Mouse (Mus musculus): ENCODE data around the gene B3galt1.

B3galt1 gene

GRCm38 (mm10) chr2:67730771-67731170, 165.1 kb downstream of the B3galt1 start:
- DNase-seq: peak; percentile 5 to 7

DNA sequence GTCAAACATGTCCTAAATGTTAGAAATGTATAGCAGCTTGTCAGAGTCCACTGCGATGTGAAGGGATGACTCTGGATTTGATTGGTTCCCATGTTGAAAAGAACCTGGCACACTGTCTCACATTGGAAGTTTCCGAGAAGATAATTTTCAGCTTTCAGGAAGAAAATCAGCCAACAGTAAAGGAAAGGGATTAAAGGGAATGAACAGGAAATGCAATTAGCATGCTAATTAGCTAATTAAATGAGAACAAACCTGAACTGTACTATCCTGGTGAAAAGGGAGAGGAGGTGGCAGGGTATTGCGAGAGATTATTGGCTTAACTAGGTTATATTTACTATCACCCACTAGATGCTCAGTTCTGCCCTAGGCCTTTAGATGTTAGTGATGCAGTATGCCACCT, 185.9 kb downstream of the B3galt1 start:
- no peak for DNase-seq

GRCm38 (mm10) chr2:67756507-67756906, 190.8 kb downstream of the B3galt1 start:
- no peak for DNase-seq

DNA sequence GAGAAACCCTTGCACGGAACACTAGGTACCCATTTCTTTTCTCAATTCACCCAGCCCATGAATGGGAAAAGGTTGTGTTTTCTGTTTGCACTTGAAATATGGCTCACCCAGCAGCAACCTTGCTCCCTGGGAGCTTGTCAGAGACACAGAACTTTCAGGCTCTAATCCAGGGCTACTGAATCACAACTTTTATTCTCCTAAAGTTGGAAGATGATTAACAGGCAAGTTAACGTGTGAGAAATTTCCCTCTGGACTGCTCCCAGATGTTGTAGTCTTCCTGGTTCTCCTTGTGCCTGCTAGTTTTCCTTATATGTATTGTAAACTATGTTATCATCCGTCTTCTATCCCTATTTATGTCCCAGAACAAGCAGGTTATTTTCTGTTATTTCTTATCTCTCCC, 221.9 kb downstream of the B3galt1 start:
- no peak for DNase-seq

DNA sequence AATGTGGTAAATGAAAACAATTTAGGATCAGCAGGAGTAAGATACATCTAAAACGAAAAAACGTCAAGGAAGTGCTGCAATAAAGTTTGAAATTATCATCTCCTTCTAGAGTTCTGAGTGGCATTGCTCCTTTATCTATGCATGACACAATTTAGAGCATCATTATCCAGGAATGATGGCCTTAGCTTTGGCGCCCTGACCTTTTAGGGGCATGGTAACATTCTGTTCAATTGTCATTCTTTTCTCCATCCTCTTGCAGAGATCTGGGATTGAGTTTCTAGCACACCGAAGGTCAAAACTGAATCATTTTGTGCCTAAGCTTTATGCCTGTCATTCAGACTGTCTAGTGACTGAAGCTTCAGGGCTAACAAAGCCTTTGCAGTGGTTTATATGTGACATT, 231.9 kb downstream of the B3galt1 start:
- no peak for DNase-seq

- DNase-seq: no peak
Measured at GRCm38 (mm10) chr2:67799981-67800380, 234.3 kb downstream of the B3galt1 start.

- DNase-seq: no peak
Measured at GRCm38 (mm10) chr2:67816149-67816548, 250.5 kb downstream of the B3galt1 start.

- DNase-seq: peak; percentile 16 to 19
Measured at GRCm38 (mm10) chr2:67818014-67818413, 252.3 kb downstream of the B3galt1 start.

DNA sequence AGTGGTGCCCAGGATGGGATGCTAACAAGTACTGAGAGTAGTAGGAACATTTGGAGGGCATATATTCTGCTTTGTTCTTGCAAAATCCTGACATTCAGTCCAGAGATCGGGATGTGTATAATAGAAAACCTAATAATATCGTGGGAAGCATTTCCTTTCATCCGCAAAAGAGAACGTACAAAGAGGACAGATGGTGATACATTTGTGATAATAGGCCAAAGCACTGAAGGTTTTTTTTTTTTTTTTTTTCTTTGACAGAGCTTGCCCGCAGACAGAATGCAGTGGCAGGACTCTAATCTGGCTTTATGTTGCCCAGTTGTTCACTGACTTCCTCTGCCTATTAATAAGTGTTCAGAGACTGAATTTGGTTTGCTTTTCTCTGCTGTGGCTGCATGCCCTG, 256.7 kb downstream of the B3galt1 start:
- no peak for DNase-seq

DNA sequence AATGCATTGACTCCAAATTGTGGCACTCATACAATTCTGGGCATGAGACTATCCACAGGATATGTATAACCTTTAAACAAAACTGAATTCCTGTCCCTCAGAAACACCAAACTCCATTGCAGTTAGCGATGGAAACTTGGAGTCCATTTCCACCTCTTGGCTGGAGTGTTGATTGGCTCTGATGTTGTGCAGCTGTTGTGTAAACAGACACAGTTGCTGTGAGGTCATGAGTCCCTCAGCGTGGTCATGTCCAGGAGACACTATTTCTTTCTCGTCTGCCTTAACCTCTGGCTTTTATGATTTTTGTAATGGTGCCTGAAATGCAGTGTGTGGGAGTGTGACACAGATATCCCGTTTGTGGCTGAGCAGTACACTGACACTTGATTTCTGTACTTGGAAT, 262.0 kb downstream of the B3galt1 start:
- DNase-seq: no peak

DNA sequence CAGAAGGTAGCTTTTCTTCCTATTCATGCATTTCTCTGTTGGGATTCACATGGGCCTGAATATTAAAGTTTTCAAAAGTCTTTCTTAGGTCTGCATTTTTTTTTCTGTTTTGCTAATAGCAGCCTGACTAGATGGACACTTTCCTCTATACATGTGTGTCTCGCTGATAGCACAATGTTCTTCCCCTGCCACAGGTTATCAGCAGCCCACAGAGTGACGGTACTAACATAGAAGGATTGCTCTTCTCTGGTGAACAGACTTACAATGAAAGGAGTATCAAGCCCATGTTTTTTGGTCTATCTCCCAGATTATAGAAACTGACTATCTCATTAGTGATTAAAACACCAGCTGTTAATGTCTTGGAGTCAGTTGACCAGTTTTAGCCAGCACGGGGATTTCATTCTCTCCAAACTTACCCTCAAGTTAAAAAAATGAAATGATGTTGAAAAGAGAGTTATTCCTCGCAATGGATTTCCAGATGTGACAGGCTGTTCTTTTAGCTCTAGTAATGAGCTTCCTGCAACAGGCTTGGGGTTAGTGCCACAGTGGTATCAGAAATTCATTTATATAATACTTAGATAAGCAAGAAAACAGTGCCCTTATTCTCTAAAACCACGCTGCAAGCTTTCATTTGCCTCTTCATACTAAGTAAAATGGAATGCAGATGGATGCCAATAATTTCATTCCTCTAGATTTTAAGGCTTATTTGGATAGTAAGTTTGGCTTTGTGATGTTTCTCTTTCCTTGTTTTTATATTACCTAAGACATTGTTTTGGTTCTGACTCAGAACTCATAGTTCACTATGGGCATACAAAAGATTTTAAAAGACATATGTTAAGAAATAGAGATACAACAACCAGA, 263.6 kb downstream of the B3galt1 start:
- DNase-seq: no peak

- no peak for DNase-seq
Measured at GRCm38 (mm10) chr2:67847806-67848205, 282.1 kb downstream of the B3galt1 start.

DNA sequence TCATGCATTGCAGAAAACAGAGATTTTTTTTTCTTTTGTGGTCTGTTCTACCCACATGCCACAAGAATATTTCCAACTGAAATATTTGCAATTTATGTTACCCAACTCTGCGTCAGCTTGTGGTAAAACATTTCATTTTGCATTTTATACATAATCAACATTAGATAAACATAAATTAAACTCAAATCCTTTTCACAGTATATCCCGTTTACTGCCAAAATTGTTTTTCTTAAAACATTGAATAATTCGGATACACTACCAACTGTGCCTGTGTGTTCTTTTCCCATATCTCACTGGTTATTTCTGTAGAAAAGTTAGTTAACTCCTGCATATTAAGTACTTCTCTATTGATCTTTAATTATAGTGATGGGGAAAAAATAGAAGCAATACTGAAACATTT, 285.1 kb downstream of the B3galt1 start:
- DNase-seq: no peak

- DNase-seq: no peak
Measured at GRCm38 (mm10) chr2:67858340-67858739, 292.7 kb downstream of the B3galt1 start.

GRCm38 (mm10) chr2:67859004-67859403, 293.3 kb downstream of the B3galt1 start:
- no peak for DNase-seq

GRCm38 (mm10) chr2:67873368-67873767, 307.7 kb downstream of the B3galt1 start:
- no peak for DNase-seq

GRCm38 (mm10) chr2:67879836-67880235, 314.2 kb downstream of the B3galt1 start:
- DNase-seq: no peak

GRCm38 (mm10) chr2:67881713-67882281, 316.1 kb downstream of the B3galt1 start:
- no peak for DNase-seq

DNA sequence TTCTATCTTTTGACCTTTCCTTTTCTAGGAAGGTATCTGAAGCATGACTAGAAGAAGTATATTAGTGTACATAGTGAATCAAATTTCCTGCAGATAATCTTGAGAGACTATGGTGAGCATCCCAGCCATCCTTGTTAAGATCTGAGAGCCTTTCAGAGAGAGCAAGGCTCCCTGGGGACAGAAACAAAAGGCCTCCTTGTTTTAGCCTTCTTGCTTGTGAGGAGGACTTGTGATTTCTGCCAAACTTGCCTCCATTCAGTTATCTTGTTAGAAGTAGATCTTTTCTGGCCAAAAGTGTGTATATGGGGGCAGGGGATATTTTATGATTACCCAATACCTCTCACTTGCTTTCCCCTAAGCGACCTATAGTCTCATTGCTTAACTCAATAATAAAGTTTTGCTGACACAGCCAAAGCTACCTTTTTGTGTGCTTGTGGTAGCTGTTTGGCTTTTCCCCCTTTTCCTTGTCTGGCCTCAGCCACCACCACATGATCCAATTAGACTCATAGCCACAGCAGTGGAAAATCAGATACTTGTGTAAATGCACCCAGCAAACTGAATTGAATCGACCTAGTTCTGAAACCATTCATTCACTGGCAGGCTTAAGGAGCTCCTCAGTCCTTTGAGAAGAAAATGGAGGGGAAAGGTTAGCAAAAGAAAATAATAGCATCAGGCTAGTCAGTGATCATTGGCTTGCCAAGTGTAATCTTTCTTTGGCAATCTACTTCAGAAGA, 332.5 kb downstream of the B3galt1 start:
- DNase-seq: no peak

- DNase-seq: no peak
Measured at GRCm38 (mm10) chr2:67901574-67901973, 335.9 kb downstream of the B3galt1 start.

DNA sequence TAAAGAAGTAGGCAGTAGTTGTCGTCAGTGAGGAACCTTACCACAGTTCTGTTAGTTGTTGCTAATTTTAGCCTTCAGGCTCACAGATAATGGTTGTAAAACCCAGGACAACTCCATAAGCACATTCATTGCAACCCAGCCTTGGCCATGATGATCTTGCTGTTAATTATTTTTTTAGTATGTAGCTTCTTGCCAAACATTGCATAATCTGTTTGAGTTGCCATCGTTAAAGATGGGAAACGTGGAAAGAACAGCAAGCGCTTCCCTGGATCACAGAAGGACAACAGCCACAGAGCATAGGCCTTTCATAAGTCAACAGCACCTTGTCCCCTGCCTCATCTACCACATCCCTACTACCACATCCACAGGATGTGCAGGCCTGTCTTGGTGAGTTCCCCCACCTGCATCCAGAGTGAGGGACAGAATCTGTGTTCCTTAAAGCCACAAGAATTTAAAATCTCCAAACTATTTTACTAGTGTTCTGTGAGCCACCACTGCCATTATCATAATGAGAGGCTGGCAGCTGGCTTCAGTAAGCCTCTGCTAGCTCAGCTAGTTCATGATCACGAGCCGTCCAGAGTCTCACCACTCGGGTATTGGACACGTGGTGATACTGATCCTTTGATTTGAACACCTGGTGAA, 337.1 kb downstream of the B3galt1 start:
- no peak for DNase-seq

- DNase-seq: no peak
Measured at GRCm38 (mm10) chr2:67903769-67904168, 338.1 kb downstream of the B3galt1 start.

DNA sequence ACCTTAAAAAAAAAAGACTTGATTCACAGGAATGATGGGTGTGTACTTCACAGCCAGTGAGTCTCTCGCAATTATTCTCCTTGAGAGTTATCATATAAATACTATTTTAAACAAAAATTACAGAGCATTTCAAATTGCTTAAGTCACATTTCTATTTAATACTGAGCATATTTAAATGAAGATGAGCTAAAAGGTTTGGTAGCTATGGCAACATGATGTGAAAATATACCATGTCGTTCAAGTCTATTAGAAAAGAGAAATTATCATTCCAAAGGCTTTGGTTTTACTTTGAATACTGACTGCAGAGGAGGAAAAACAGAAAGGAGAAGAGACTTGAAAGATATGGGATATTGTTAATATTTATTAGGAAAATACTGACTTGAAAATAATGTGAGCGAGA, 366.3 kb downstream of the B3galt1 start:
- DNase-seq: no peak
